Mouse (Mus musculus) heart, embryonic 12.5 days (tissue): ENCODE results near the gene Zdhhc18. TPM values are rescaled to one million over a fixed set of nuclear protein-coding genes. Genes with fewer than 3 reads are reported as not detected.

ENCODE experiments used
- ATAC-seq: fragments of 200-750 bp; cut with Nextera tagmentation; 2 replicates; pipeline ENCODE4 v1.8.0; 2017; ENCODE audit warnings: moderate TSS enrichment, moderate library complexity; ENCODE audit not compliant: insufficient number of reproducible peaks, low FRiP score
- H3K27ac ChIP-seq: fragments of 300-500 bp; sonication (generic); 2 replicates; pipeline ENCODE4 v1.5.1; 2016; ENCODE audit warnings: mild to moderate bottlenecking, moderate library complexity; ENCODE audit not compliant: poor library complexity, severe bottlenecking
- H3K27me3 ChIP-seq: fragments of 300-500 bp; sonication (generic); replicated peaks from 2 replicates; pipeline ENCODE4 v1.6.1; 2016; ENCODE audit warnings: mild to moderate bottlenecking, moderate library complexity
- H3K36me3 ChIP-seq: fragments of 300-500 bp; sonication (generic); 2 replicates; pipeline ENCODE4 v1.6.1; 2016; ENCODE audit warnings: mild to moderate bottlenecking, moderate library complexity
- H3K4me1 ChIP-seq: fragments of 300-500 bp; sonication (generic); replicated peaks from 2 replicates; pipeline ENCODE4 v1.6.1; 2016; ENCODE audit warnings: mild to moderate bottlenecking
- H3K4me2 ChIP-seq: fragments of 300-500 bp; sonication (generic); 2 replicates; pipeline ENCODE4 v1.6.1; 2016; ENCODE audit warnings: mild to moderate bottlenecking, moderate library complexity
- H3K4me3 ChIP-seq: fragments of 300-500 bp; sonication (generic); 2 replicates; pipeline ENCODE4 v1.5.1; 2016; ENCODE audit warnings: mild to moderate bottlenecking
- H3K9ac ChIP-seq: fragments of 300-500 bp; sonication (generic); 2 replicates; pipeline ENCODE4 v1.6.1; 2016; ENCODE audit warnings: mild to moderate bottlenecking, moderate library complexity
- H3K9me3 ChIP-seq: fragments of 300-500 bp; sonication (generic); replicated peaks from 2 replicates; pipeline ENCODE4 v1.6.1; 2016; ENCODE audit warnings: mild to moderate bottlenecking, moderate library complexity
- WGBS: fragments of 180-500 bp; shearing (Covaris S2); methylation state at CpG from one replicate; pipeline ENCODE4 v1.1.7; 2016; 5-methylcytosine and 5-hydroxymethylcytosine counted together
- polyA plus RNA-seq: library from polyadenylated mRNA; unstranded; fragments of >200 nt; fragmentation: Nextera tagmentation; extraction: Ambion mirVana; gene quantifications from 2 replicates; pipeline ENCODE4 v1.2.1, GENCODE M21; 2016

Gene Zdhhc18
- 3.5 and 3.9 TPM in 2 replicates for polyA plus RNA-seq

GRCm38 (mm10) chr4:133649989-133650699, at the start of gene Zdhhc18:
TSS of gene Zdhhc18 (minus strand) at chr4:133650154.
- 0 out of 2 replicates have a peak, but pooled peaks cover 6% of the 10 kb centered on the region for H3K27me3 ChIP-seq
- peak within 1 kb of the TSS; percentile 32 for H3K4me3 ChIP-seq
- no peak within 1 kb of the TSS for H3K27ac ChIP-seq
- 34% methylated on average over 7 of the region's 7 CpGs for WGBS
- H3K4me2 ChIP-seq, result peak within 1 kb of the TSS; percentile 59
- H3K36me3 ChIP-seq, result no peaks in the 10 kb centered on the region
- H3K4me1 ChIP-seq, result 0 out of 2 replicates have a peak, but pooled peaks cover 7% of the 10 kb centered on the region
- ATAC-seq, result no peak
- H3K9ac ChIP-seq, result peak within 1 kb of the TSS; percentile 47; the same call in 1 of the 2 replicates
- peaks cover 6% of the 10 kb centered on the region for H3K9me3 ChIP-seq

DNA sequence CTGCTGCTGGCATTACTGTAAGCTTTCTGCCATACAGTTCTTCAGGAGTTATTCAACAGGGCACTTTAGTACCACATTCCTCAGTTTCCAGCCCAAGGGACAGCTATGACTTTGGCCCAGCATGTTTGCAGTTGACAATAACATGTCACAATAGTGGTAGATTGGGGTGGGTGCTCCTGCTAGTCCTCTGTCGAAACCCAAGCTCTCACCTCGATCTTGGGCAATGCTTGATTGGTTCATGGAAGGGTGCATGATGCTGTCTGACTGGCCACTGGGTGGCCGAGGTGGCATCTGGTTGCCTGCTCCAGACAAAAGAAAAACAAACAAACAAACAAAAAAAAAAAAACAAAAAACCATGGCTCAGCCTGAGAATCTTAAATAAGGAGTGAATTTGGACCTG, 45.4 kb upstream of the Zdhhc18 start:
- H3K36me3 ChIP-seq, result peaks cover 95% of the 10 kb centered on the region
- no peak overlapping the region for H3K27ac ChIP-seq
- H3K4me3 ChIP-seq, result no peak overlapping the region
- H3K9ac ChIP-seq, result no peak overlapping the region
- ATAC-seq, result no peak
- H3K9me3 ChIP-seq, result no peaks in the 10 kb centered on the region
- WGBS, result 82% methylated on average over 3 of the region's 3 CpGs
- no peak overlapping the region for H3K4me2 ChIP-seq
- H3K4me1 ChIP-seq, result peaks cover 33% of the 10 kb centered on the region
- H3K27me3 ChIP-seq, result no peaks in the 10 kb centered on the region

GRCm38 (mm10) chr4:133690252-133690651, 40.3 kb upstream of the Zdhhc18 start:
- peak overlapping the region; percentile 41 for H3K27ac ChIP-seq
- peaks cover 47% of the 10 kb centered on the region for H3K4me1 ChIP-seq
- 33% methylated on average over 5 of the region's 5 CpGs for WGBS
- no peak overlapping the region for H3K9ac ChIP-seq
- no peaks in the 10 kb centered on the region for H3K27me3 ChIP-seq
- no peak overlapping the region for H3K4me2 ChIP-seq
- no peak for ATAC-seq
- H3K36me3 ChIP-seq, result peaks cover 99% of the 10 kb centered on the region
- no peaks in the 10 kb centered on the region for H3K9me3 ChIP-seq
- H3K4me3 ChIP-seq, result no peak overlapping the region

GRCm38 (mm10) chr4:133688417-133689067, 38.6 kb upstream of the Zdhhc18 start:
- no peak overlapping the region; the same call in 1 of the 2 replicates for H3K4me2 ChIP-seq
- H3K36me3 ChIP-seq, result peaks cover 99% of the 10 kb centered on the region
- no peak overlapping the region for H3K4me3 ChIP-seq
- peaks cover 47% of the 10 kb centered on the region for H3K4me1 ChIP-seq
- no peaks in the 10 kb centered on the region for H3K9me3 ChIP-seq
- H3K27ac ChIP-seq, result peak overlapping the region; percentile 42; the same call in 1 of the 2 replicates
- 50% methylated on average over 7 of the region's 7 CpGs for WGBS
- H3K9ac ChIP-seq, result 0 out of 2 replicates have a peak overlapping the region, but pooled peaks have one; percentile 25
- peak; percentile 64 for ATAC-seq
- H3K27me3 ChIP-seq, result no peaks in the 10 kb centered on the region

DNA sequence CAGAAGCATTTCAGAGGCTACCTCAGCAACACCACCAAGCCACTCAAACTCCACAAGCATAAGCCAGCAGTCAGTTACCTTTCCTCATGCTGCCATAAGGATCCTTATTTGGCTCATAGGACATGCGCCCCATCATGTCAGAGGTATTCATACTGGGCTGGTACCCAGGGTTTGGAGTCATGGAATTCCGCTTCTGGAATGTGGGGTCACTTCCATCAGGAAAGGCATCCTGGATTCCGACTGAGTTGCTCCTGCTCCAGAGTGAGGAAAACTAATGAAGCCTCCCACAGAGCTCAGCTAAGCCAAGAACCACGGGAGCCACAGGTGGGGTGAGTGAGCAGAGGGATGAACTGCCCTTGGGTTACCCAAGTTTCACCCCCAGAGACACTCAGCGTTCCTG, 37.2 kb upstream of the Zdhhc18 start:
- no peak overlapping the region for H3K9ac ChIP-seq
- no peak overlapping the region for H3K27ac ChIP-seq
- no peak for ATAC-seq
- H3K27me3 ChIP-seq, result no peaks in the 10 kb centered on the region
- WGBS, result 85% methylated on average over 5 of the region's 5 CpGs
- H3K36me3 ChIP-seq, result peaks cover 95% of the 10 kb centered on the region
- H3K4me2 ChIP-seq, result no peak overlapping the region
- H3K4me1 ChIP-seq, result peaks cover 50% of the 10 kb centered on the region
- H3K4me3 ChIP-seq, result no peak overlapping the region
- no peaks in the 10 kb centered on the region for H3K9me3 ChIP-seq

DNA sequence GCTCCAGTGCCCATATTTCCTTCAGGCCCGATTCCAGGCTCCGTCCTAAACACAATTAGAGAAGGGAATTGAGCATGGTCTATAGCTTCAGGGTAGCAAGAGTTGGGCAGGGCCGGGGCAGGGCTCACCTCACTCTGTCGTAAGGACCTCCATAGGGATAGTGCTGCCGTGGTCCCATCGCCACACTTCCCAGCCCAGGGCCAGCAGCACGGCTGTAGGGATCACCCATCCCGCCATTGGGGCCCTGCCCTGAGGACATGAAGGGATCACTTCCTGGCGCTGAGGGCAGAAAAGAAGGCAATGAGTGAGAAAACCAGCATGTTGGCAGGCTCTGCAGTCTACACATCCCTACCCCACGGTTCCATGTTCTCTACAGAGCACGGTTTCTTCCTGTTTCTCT, 36.6 kb upstream of the Zdhhc18 start:
- Histone ChIP-seq H3K4me3 (no peak overlapping the region), H3K4me1 (peaks cover 51% of the 10 kb centered on the region), H3K9me3 (no peaks in the 10 kb centered on the region), H3K9ac (no peak overlapping the region), H3K27me3 (no peaks in the 10 kb centered on the region), H3K4me2 (no peak overlapping the region), H3K27ac (no peak overlapping the region), H3K36me3 (peaks cover 95% of the 10 kb centered on the region)
- ATAC-seq, result no peak
- whole genome bisulfite sequencing, result 93% methylated on average over 11 of the region's 11 CpGs

- Histone ChIP-seq H3K27me3 (no peaks in the 10 kb centered on the region), H3K4me1 (peaks cover 36% of the 10 kb centered on the region), H3K27ac (no peak overlapping the region), H3K4me2 (no peak overlapping the region), H3K4me3 (no peak overlapping the region), H3K36me3 (peaks cover 64% of the 10 kb centered on the region), H3K9me3 (no peaks in the 10 kb centered on the region), H3K9ac (no peak overlapping the region)
- ATAC-seq, result no peak
- 89% methylated on average over 14 of the region's 14 CpGs for WGBS
These were observed 30.3 kb upstream of the Zdhhc18 start for GRCm38 (mm10) chr4:133680206-133680786.

DNA sequence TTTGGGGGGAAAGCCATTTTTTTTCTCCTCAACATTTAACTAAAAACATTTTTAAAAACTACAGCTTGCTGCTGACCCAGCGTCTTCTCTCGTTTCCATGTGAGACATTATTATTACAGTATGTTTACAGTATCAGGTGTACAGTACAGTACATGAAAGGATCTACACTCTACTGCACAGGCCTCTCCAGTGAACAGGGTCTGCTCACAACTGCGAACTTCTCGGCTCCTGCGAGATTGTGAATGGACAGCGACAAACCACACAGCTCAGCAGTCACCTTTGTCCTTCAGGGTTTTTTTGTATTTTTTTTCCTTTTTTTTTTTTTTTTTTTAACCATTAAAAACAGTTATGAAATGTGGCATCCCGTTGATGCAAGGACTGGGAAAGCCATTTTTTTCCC, 29.7 kb upstream of the Zdhhc18 start:
- no peak for ATAC-seq
- Histone ChIP-seq H3K4me2 (no peak overlapping the region), H3K9me3 (no peaks in the 10 kb centered on the region), H3K4me3 (no peak overlapping the region), H3K4me1 (peaks cover 42% of the 10 kb centered on the region), H3K9ac (no peak overlapping the region), H3K27ac (no peak overlapping the region), H3K36me3 (peaks cover 57% of the 10 kb centered on the region), H3K27me3 (no peaks in the 10 kb centered on the region)
- WGBS, result 87% methylated on average over 7 of the region's 7 CpGs

- ATAC-seq, result no peak
- Histone ChIP-seq H3K36me3 (peaks cover 37% of the 10 kb centered on the region), H3K4me3 (no peak overlapping the region), H3K9me3 (no peaks in the 10 kb centered on the region), H3K27ac (no peak overlapping the region), H3K4me2 (no peak overlapping the region), H3K27me3 (no peaks in the 10 kb centered on the region), H3K9ac (no peak overlapping the region), H3K4me1 (peaks cover 53% of the 10 kb centered on the region)
- WGBS, result 66% methylated on average over 7 of the region's 7 CpGs
These were observed 27.3 kb upstream of the Zdhhc18 start for GRCm38 (mm10) chr4:133677266-133677665.

GRCm38 (mm10) chr4:133676189-133676588, 26.2 kb upstream of the Zdhhc18 start:
- peak overlapping the region; percentile 83 for H3K27ac ChIP-seq
- 20% methylated on average over 3 of the region's 3 CpGs for WGBS

DNA sequence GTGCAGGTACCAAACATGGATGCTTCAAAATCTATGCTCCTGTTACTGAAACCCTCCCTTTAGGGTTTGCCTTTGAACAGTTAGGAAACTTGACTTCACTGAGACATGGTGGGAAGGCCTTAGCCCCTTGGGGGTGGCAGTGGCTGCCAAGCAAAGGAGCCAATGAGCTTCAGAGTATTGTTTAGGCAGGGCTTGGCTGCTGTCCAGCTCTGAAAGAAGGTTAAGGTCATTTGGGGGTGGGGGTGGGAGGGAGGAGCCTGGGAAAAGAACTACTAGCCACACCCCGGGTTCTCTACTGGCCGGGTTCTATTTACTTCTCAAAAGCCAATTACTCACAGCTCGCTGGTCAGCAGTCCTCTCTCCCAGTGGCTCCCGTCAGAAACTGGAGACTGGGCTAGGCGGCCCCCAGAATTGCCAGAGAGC, 25.7 kb upstream of the Zdhhc18 start:
- H3K4me3 ChIP-seq, result 0 out of 2 replicates have a peak overlapping the region, but pooled peaks have one; percentile 3
- H3K9me3 ChIP-seq, result no peaks in the 10 kb centered on the region
- H3K27me3 ChIP-seq, result no peaks in the 10 kb centered on the region
- H3K27ac ChIP-seq, result peak overlapping the region; percentile 83
- peak; percentile 31; the same call in 1 of the 2 replicates for ATAC-seq
- peaks cover 49% of the 10 kb centered on the region for H3K4me1 ChIP-seq
- peak overlapping the region; percentile 43; the same call in 1 of the 2 replicates for H3K9ac ChIP-seq
- peaks cover 20% of the 10 kb centered on the region for H3K36me3 ChIP-seq
- H3K4me2 ChIP-seq, result peak overlapping the region; percentile 49
- WGBS, result 3% methylated on average over 5 of the region's 5 CpGs

More at GRCm38 (mm10) chr4:133676189-133676588, 26.2 kb upstream of the Zdhhc18 start:
- Histone ChIP-seq H3K4me3 (no peak overlapping the region), H3K4me2 (peak overlapping the region; percentile 49), H3K9me3 (no peaks in the 10 kb centered on the region), H3K27me3 (no peaks in the 10 kb centered on the region), H3K4me1 (peaks cover 49% of the 10 kb centered on the region), H3K36me3 (peaks cover 26% of the 10 kb centered on the region), H3K9ac (peak overlapping the region; percentile 43)
- ATAC-seq, result no peak
